Mouse (Mus musculus): Measurements from ENCODE around the gene Prmt7.

GRCm38 (mm10) chr8:106173566-106173965 is 37.2 kb upstream of the Prmt7 start:
- TF ChIP-seq CTCF (IDR thresholded peaks at IDR 0.05; ENCODE audit: extremely low read depth, insufficient read depth, low read length) = no peak
- no peak for TF ChIP-seq POLR2A (IDR thresholded peaks at IDR 0.05; ENCODE audit: extremely low read depth, insufficient read depth, low read length)

Data from cortical plate, adult 2 months (tissue).